Mouse (Mus musculus) limb, embryonic 14.5 days (tissue): ENCODE data around the gene Gm8126. TPM values are rescaled to one million over a fixed set of nuclear protein-coding genes. Genes with fewer than 3 reads are reported as not detected.

Experiments used
- polyA plus RNA-seq, 2 experiments: library from polyadenylated mRNA; depleted of rRNA in 1 of 2; stranded (reverse) in 1 of 2; unstranded in 1 of 2; fragments of >200 nt; fragmentation: Nextera tagmentation in 1 of 2; extraction: Ambion mirVana in 1 of 2; gene quantifications; 2 replicates each; pipeline versions ENCODE4 v1.2.1 to v1.2.3; 2012 to 2014

Gene Gm8126
- polyA plus RNA-seq, 2 experiments: not detected

Other genes starting within 250 kb of the Gm8126 start
- gene Gm10376, start 243.0 kb upstream of the Gm8126 start, polyA plus RNA-seq (2012; rRNA removed): not detected in 2 replicates
- not detected in 2 replicates for gene Gm10376, start 243.0 kb upstream of the Gm8126 start, polyA plus RNA-seq (2014; fragmentation: Nextera tagmentation; extraction: Ambion mirVana)
- gene Gm8094, start 182.0 kb upstream of the Gm8126 start, polyA plus RNA-seq (2012; rRNA removed): not detected in 2 replicates
- gene Gm8094, start 182.0 kb upstream of the Gm8126 start, polyA plus RNA-seq (2014; fragmentation: Nextera tagmentation; extraction: Ambion mirVana): not detected in 2 replicates
- gene Gm8104, start 158.0 kb upstream of the Gm8126 start, polyA plus RNA-seq (2012; rRNA removed): not detected in 2 replicates
- not detected in 2 replicates for gene Gm8104, start 158.0 kb upstream of the Gm8126 start, polyA plus RNA-seq (2014; fragmentation: Nextera tagmentation; extraction: Ambion mirVana)
- not detected in 2 replicates for gene Gm7233, start 78.8 kb upstream of the Gm8126 start, polyA plus RNA-seq (2012; rRNA removed)
- gene Gm7233, start 78.8 kb upstream of the Gm8126 start, polyA plus RNA-seq (2014; fragmentation: Nextera tagmentation; extraction: Ambion mirVana): not detected in 2 replicates
- gene Gm8122, start 23.3 kb upstream of the Gm8126 start, polyA plus RNA-seq (2012; rRNA removed): not detected in 2 replicates
- gene Gm8122, start 23.3 kb upstream of the Gm8126 start, polyA plus RNA-seq (2014; fragmentation: Nextera tagmentation; extraction: Ambion mirVana): not detected in 2 replicates
- gene Gm9732, start 16.4 kb downstream of the Gm8126 start, polyA plus RNA-seq (2012; rRNA removed): not detected in 2 replicates
- gene Gm9732, start 16.4 kb downstream of the Gm8126 start, polyA plus RNA-seq (2014; fragmentation: Nextera tagmentation; extraction: Ambion mirVana): not detected in 2 replicates
- not detected in 2 replicates for gene Gm8127, start 35.2 kb downstream of the Gm8126 start, polyA plus RNA-seq (2012; rRNA removed)
- not detected in 2 replicates for gene Gm8127, start 35.2 kb downstream of the Gm8126 start, polyA plus RNA-seq (2014; fragmentation: Nextera tagmentation; extraction: Ambion mirVana)
- not detected in 2 replicates for gene 1700001F09Rik, start 89.2 kb downstream of the Gm8126 start, polyA plus RNA-seq (2012; rRNA removed)
- not detected in 2 replicates for gene 1700001F09Rik, start 89.2 kb downstream of the Gm8126 start, polyA plus RNA-seq (2014; fragmentation: Nextera tagmentation; extraction: Ambion mirVana)
- not detected in 2 replicates for gene Gm8138, start 157.7 kb downstream of the Gm8126 start, polyA plus RNA-seq (2012; rRNA removed)
- not detected in 2 replicates for gene Gm8138, start 157.7 kb downstream of the Gm8126 start, polyA plus RNA-seq (2014; fragmentation: Nextera tagmentation; extraction: Ambion mirVana)